Mouse (Mus musculus) thymus, postnatal 0 days (tissue): ENCODE measurements around the gene Ripk3. TPM values are rescaled to one million over a fixed set of nuclear protein-coding genes. Genes with fewer than 3 reads are reported as not detected.

ENCODE experiments used
- DNase-seq: peaks from one replicate; pipeline ENCODE4 v3.0.0-alpha.2; 2015; ENCODE audit warnings: low spot score
- polyA plus RNA-seq: library from polyadenylated mRNA; unstranded; fragments of >200 nt; fragmentation: Nextera tagmentation; extraction: Ambion mirVana; gene quantifications from 2 replicates; pipeline ENCODE4 v1.2.1, GENCODE M21; 2015

Ripk3 gene
- 70.3 and 76.2 TPM in 2 replicates for polyA plus RNA-seq

DNA sequence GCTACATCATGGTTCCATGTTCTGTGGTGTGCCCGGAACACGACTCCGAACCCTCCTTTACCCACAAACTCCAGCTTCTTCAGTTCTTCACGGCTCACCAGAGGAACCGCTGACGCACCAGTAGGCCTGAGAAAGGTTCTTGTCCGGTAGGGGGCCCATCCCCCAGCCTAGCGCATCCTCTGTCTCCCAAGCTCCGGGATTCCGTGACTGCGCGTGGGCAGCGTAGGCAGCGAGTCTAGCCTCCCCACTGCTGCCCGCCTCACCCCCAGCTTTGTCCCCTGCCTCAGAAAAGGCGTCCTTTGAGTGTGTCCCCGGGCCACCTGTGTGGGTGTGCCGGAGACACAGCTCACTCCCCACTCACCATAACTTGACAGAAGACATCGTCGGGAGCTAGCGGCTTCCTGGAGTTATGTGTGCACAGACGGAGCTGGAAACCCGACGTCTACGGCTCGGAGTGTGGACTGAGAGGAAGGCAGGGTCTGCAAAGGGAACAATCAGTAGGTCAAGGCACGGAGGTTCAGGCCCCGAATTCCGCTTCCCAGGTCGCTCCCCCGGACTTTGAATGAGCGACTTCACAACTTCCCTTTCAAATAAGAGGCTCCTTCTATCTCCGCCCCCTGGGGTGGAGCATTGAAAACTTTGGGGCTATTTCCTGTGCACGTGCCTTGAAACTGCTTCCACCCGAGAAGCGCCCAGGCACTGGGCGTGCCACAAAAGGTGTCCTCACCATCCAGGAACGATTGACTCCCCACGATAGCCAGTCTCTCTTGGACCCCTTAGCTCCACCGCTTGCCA, at the start of gene Ripk3:
Gene Ripk3 (minus strand): TSS at position 610 of the 795 bp plus-strand sequence.
- DNase-seq, result peak; percentile 85

- DNase-seq, result no peak
Observed at GRCm38 (mm10) chr14:55838312-55838711, 49.6 kb upstream of the Ripk3 start.

DNA sequence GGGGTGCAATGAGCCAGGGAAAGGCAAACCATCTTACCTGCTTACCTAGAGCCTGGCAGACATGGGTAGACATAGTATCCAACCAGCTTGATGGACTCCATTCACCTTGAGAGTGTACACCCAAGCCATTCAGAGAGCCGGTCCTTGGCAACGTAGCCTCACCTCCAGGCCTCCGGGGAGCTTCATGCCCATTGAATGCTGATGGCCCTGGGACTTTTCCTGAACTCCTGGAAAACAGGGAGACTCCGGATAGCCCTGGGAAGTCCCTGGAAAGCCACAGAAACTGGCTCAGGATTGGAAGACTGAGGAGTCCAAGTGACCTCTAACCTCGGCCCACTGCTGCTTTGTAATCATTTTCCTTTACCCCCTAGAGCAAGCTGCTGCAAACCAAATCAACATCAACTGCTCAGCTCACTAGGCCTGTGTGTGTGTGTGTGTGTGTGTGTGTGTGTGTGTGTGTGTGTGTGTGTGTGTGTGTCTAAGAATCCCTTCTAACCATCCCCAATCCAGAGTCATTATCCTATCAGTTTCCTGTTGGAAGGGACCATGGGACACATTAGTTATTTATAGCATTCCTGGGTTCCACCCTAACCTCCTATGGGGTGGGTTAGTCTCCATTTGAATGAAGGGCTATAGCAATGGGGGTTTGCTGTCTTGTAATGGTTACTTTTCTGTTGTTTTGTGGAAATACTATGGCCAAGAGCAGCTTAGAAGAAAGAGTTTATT, 46.3 kb upstream of the Ripk3 start:
- no peak for DNase-seq

GRCm38 (mm10) chr14:55833126-55833525, 44.5 kb upstream of the Ripk3 start:
- DNase-seq, result no peak

GRCm38 (mm10) chr14:55830331-55830730, 41.7 kb upstream of the Ripk3 start:
- DNase-seq, result no peak

DNA sequence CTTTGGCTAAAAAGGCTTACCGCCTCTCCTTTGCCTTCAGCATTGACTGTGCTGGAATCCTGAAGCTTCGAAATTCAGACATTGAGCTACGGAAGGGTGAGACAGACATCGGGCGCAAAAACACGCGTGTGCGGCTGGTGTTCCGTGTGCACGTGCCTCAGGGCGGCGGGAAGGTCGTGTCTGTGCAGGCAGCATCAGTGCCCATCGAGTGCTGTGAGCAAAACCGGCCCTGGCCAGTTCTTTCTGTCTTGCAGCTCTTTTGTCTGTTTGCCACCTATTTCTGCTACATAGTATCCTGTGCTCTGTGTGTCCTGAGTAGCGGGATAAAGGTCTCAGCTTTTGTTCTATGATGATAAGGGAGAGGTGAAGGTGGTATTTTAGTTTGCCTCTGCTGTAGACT, 41.2 kb upstream of the Ripk3 start:
- no peak for DNase-seq

DNA sequence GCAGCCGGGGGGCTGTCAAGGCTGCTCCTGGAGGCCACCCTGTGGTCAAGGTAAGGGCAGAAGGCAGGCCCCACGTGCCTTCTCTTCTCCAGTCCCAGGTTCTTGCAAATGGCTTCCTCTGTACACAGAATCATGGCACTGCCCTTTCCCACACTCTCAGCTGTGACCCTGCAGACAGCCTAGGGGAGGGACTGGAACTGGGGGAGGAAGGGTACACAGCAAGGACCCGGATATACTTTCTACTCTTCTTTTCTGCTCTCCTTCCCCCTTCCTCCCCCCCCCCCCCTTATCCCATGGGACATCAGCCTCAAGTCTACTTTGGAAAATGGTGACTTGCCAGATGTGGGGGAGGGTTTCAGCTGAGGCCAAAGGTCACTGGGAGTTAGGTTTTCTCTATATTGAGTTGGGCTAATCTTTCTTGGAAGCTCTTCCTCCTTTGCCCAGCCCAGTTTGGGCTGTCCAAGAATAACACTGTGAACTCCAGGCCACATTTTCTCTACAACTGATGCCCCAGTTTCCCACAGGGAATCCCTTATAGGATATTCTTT, 40.1 kb upstream of the Ripk3 start:
- no peak for DNase-seq

GRCm38 (mm10) chr14:55826551-55827340, 38.1 kb upstream of the Ripk3 start:
- no peak for DNase-seq

DNA sequence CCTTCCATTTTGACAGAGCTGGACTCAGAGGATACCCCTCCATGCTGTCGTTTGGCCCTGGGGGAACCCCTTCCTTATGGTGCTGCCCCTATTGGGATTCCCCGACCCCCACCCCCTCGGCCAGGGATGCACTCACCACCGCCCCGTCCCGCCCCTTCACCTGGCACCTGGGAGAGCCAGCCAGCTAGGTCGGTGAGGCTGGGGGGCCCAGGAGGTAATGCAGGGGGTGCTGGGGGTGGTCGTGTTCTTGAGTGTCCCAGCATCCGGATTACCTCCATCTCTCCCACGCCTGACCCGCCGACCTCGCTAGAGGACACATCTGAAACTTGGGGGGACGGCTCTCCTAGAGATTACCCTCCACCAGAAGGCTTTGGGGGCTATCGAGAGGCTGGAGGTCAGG, 37.5 kb upstream of the Ripk3 start:
- no peak for DNase-seq

- no peak for DNase-seq
Observed at GRCm38 (mm10) chr14:55825216-55826051, 36.8 kb upstream of the Ripk3 start.

DNA sequence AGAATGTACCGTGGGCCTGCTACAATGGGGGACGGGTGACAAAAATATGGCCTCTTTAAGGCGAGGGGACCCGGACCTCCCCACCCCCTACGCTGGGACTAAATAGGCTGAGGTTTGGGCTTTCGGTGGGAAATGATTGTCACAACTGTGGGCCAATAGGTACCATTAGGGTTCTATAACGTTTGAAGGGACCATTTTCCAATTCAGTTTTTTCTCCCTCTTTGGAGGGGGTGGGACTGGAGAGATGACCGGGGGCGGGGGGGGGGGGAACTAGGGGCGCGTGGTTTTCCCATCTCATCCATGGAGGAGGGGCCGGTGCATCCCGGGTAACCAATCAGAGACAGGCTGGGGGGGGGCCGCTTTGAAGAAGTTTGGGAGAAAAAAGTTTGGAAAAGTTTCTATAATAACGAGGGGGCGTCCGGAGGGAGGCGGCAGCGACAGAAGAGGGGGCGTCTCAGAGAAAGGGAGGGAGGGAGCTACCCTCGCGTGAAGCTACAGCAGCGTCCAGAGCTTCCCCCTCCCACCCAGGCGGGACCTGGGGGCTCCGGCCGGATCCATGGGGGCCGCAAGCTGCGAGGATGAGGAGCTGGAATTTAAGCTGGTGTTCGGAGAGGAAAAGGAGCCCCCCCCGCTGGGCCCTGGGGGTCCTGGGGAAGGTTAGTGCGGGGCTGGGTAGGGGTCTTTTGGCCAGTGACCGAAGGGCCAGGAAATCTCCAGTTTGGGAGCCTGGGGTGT, 36.0 kb upstream of the Ripk3 start:
- DNase-seq, result no peak

DNA sequence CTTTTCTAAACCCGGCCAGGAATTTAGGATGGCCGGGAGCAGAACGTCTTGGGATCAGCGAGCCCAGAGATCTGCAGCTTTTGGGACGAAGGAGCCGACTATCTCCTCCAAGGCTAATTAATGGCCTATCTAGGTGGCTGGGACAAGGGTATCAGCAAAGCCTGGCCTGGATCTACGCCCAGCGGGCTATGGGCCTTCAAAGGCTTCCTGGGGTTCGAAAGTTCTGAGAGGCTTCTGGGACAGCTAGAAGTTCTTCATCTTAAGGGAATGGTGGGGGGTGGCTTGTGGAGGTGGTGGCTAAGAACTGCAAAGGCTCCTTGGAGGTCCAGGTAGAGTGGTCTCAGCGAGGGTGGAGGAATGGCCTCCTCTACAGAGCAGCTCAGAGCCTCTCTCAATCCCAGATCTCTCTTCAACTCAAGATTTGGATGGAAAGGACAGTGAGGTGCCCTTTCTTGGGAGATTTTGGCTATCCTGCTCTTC, 35.4 kb upstream of the Ripk3 start:
- DNase-seq, result no peak

DNA sequence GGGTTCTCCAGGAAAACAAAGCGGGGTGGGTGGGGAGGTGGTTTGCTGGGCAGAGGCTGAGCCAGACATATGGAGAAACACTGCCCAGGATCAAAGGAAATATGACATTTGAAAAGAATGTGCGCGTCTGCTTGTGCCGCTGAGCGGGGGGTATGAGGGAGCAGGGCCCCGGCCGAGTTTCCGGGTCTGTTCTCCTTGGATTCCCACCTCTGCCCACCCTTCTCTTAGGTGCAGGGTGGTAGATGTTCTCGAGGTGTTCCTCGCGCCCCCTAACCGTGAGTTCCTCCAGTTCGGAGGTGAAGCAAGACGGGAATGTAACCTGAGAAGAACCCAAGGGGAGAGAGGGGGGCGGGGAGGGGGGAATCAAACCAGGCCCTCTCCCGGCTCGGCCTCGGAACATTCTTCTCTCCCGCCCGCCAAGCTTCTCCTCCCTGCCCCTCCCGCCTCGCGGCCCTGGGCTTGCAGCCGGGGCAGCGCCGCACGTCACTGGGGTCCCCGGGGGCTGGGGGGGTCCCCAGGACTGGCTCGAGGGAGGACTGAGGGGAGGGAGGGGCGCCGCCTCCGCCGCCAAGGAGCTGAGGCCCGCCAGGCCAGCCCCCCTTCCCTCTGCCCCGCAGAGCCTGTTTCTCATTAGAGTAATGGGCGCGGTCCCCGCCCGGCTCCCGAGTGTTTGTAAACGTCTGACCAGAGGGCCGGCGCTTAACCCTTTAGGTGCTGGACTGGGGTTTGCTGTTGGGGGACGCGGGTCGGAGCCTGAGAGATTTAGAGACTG, 34.5 kb upstream of the Ripk3 start, which contains the start of gene Nfatc4:
Gene Nfatc4 (plus strand): TSS at position 154 of the 772 bp plus-strand sequence.
- peak; percentile 16 for DNase-seq

DNA sequence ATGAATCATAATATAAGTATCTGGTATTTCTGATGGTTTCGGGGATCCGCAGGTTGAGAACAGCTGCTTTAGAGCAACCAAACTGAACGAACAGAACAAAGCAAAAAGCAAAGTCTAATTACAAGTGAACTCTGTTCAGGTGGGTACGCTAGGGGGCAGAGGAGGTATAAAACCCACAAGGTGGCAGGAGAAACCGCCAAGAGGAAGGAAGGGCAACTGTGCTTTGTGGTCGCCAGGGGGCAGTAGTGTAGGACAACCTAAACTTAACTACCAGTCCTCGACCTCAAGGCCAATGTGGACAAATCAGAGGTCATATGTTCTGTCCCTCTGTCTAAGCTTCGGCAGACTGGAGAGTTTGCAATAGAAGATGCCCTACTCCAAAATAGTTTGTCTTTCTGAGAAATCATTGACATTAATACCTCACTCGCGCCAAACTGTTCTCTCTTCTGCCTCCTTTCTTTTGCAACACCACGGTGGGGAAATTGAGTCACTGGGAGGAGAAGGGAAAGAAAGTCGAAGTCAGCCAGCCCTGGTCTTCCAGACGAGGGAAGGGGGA, 33.8 kb upstream of the Ripk3 start:
- peak; percentile 86 for DNase-seq

DNA sequence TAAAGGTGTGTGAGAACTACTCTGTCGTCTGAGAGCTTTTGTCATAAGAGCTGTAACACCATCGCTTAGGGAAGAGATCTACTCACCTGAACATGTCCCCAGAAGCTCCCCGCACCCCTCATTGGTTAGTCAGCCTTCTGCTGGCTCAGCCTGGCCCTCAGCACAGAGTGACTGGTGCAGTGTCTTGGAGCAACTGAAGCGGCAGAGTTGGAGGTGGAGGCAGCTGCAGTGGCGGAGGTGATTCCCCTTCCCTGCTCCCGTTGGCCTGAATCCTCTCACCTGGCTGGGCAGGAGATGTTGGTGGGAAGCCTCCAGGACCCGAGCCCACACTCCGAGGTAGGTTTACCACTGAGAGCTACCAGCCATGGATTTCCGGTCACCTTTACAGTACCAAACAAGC, 31.9 kb upstream of the Ripk3 start:
- no peak for DNase-seq

DNA sequence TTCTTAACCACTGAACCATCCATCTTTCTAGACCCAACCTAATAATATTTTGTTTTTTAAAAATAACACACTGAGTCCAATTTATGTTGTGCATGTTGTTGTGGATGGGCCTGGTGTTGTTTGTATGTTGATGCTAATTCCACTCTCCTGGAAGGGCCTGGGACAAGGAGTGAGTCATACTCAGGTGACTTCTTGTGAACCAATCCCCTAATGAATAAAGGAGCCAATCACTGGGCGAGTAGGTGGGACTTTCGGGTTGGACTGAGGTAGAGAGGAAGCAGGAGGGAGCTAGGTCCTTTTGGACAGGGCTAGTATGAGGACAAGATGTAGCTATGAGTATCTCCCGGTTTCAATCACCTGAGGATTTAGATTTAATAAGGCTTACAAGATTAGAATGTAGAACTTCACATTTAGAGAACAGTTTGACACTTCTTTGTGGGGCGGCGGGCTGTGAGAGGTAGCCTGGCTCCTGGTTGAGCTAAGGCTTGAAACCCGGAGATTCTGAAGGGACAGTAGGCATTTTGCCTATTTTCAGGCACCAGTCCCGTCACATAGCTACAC, 31.3 kb upstream of the Ripk3 start:
- no peak for DNase-seq

GRCm38 (mm10) chr14:55815310-55815751, 26.7 kb upstream of the Ripk3 start:
- DNase-seq, result no peak

- DNase-seq, result no peak
Observed at GRCm38 (mm10) chr14:55814885-55815284, 26.2 kb upstream of the Ripk3 start.
